ENCODE assay signal across 7 mouse cellular contexts in the genomic region with DNA sequence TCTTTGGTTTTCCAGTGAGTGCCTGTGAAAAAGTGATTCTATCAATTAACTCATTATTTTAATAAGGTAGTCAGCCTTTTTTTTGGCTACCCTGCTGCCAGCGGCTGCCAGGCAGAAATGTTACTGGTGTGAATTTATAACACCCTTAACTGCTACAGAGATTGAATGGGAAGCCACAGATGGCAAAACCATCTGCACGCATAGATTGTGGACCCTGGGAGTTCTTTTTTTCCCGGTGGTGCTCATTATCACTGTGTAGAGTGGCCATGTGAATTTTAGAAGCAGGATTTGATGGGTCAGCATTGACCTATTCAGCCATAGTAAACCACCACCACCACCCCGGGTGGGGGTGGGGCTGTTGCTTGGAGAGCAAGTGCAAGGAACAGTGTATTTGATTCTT. TPM values are rescaled to one million over a fixed set of nuclear protein-coding genes. Genes with fewer than 3 reads are reported as not detected.
DNase-seq lines count a peak whose midpoint lies in the region; ATAC-seq and TF ChIP-seq lines count a peak whose summit lies in the region.

No protein-coding gene starts in this region.

- H3K27ac ChIP-seq in lung, postnatal 0 days (ENCODE audit: low read length) = peak overlapping the region; percentile 85; the same call in 1 of the 2 replicates
- peak overlapping the region; percentile 81 for H3K27ac ChIP-seq in hindbrain, embryonic 15.5 days (replicated peaks)
- H3K27ac ChIP-seq in liver, embryonic 16.5 days (ENCODE audit: low read length) = no peak overlapping the region; the same call in 1 of the 2 replicates

- peak overlapping the region; percentile 72 for H3K4me3 ChIP-seq in lung, postnatal 0 days (ENCODE audit: low read depth, low read length)
- H3K4me3 ChIP-seq in hindbrain, embryonic 15.5 days = peak overlapping the region; percentile 97
- H3K4me3 ChIP-seq in liver, embryonic 16.5 days (ENCODE audit: low read depth, low read length) = peak overlapping the region; percentile 86

- no peak for DNase-seq in lung, postnatal 0 days (ENCODE audit: low spot score)
- DNase-seq in lung, postnatal 25 days (ENCODE audit: low spot score) = no peak
- peak; percentile 34 to 51 for DNase-seq in cerebellum, postnatal 10 days
- no peak for DNase-seq in ovary, postnatal 10 days (ENCODE audit: low spot score)
- DNase-seq in right cerebral cortex, postnatal 14 days = no peak

- peaks cover 3% of the 10 kb centered on the region; the same call in 1 of the 2 replicates for H3K36me3 ChIP-seq in lung, postnatal 0 days (ENCODE audit: insufficient read depth, low read length)
- H3K36me3 ChIP-seq in hindbrain, embryonic 15.5 days = peaks cover 22% of the 10 kb centered on the region
- peaks cover 8% of the 10 kb centered on the region; the same call in 1 of the 2 replicates for H3K36me3 ChIP-seq in liver, embryonic 16.5 days (ENCODE audit: control insufficient read depth, insufficient read depth)

- H3K9ac ChIP-seq in lung, postnatal 0 days (replicated peaks; ENCODE audit: low read depth) = peak overlapping the region; percentile 82; the same call in 1 of the 2 replicates
- peak overlapping the region; percentile 85 for H3K9ac ChIP-seq in hindbrain, embryonic 15.5 days
- peak overlapping the region; percentile 89 for H3K9ac ChIP-seq in liver, embryonic 16.5 days (ENCODE audit: low read depth, low read length)

- peaks cover 7% of the 10 kb centered on the region for H3K4me1 ChIP-seq in lung, postnatal 0 days (ENCODE audit: insufficient read depth, low read depth, low read length)
- peaks cover 44% of the 10 kb centered on the region for H3K4me1 ChIP-seq in hindbrain, embryonic 15.5 days (replicated peaks)
- peaks cover 12% of the 10 kb centered on the region for H3K4me1 ChIP-seq in liver, embryonic 16.5 days (ENCODE audit: control insufficient read depth, low read depth, low read length)

- no peak for ATAC-seq in lung, postnatal 0 days
- no peak for ATAC-seq in hindbrain, embryonic 15.5 days (ENCODE audit: low FRiP score, low read depth)
- ATAC-seq in liver, embryonic 16.5 days (ENCODE audit: low read depth) = no peak

- WGBS in lung, postnatal 0 days = 15% methylated on average over 4 of the region's 4 CpGs
- 8% methylated on average over 4 of the region's 4 CpGs for WGBS in hindbrain, embryonic 15.5 days
- 7% methylated on average over 4 of the region's 4 CpGs for WGBS in liver, embryonic 16.5 days (ENCODE audit: insufficient replicate concordance)

- no peak for TF ChIP-seq EP300 in lung, postnatal 0 days (IDR thresholded peaks at IDR 0.05)

- no peak for TF ChIP-seq CTCF in lung, postnatal 0 days (IDR thresholded peaks at IDR 0.05)

- no peaks in the 10 kb centered on the region for H3K27me3 ChIP-seq in lung, postnatal 0 days (replicated peaks; ENCODE audit: insufficient read depth, low read length)
- no peaks in the 10 kb centered on the region for H3K27me3 ChIP-seq in hindbrain, embryonic 15.5 days
- no peaks in the 10 kb centered on the region for H3K27me3 ChIP-seq in liver, embryonic 16.5 days (ENCODE audit: control insufficient read depth, insufficient read depth, low read depth, low read length)

- peak overlapping the region; percentile 75 for H3K4me2 ChIP-seq in lung, postnatal 0 days (replicated peaks; ENCODE audit: low read depth, low read length)
- peak overlapping the region; percentile 68 for H3K4me2 ChIP-seq in hindbrain, embryonic 15.5 days
- H3K4me2 ChIP-seq in liver, embryonic 16.5 days (ENCODE audit: low read depth, low read length) = peak overlapping the region; percentile 58

- no peaks in the 10 kb centered on the region for H3K9me3 ChIP-seq in lung, postnatal 0 days (ENCODE audit: low read length)
- no peaks in the 10 kb centered on the region for H3K9me3 ChIP-seq in hindbrain, embryonic 15.5 days
- no peaks in the 10 kb centered on the region for H3K9me3 ChIP-seq in liver, embryonic 16.5 days (replicated peaks; ENCODE audit: control insufficient read depth, low read length)

RNA-seq across cellular contexts. Expression of gene Pdia6, which starts 1.0 kb away (rescaled TPM):
- 249 and 298 TPM in 2 replicates for polyA plus RNA-seq in lung, postnatal 0 days (2015; fragmentation: Nextera tagmentation; extraction: Ambion mirVana)
- 287 and 289 TPM in 2 replicates for polyA plus RNA-seq in hindbrain, embryonic 15.5 days (2015; fragmentation: Nextera tagmentation; extraction: Ambion mirVana)
- polyA plus RNA-seq in liver, embryonic 16.5 days (2015; fragmentation: Nextera tagmentation; extraction: Ambion mirVana) = 234 and 243 TPM in 2 replicates

Comparison
In these comparisons a context has a peak if more than half of its experiments do, and no peak if none do; other contexts are left out.
1. DNase-seq: peak in cerebellum, postnatal 10 days (2 of 2); none in lung, postnatal 0 days (single experiment), lung, postnatal 25 days (single experiment), ovary, postnatal 10 days (single experiment) and right cerebral cortex, postnatal 14 days (single experiment).
2. Peak in every context shown above with its lines, with median percentiles within 50 percentile points of each other: H3K4me2 ChIP-seq, H3K4me3 ChIP-seq and H3K9ac ChIP-seq.